ENCODE assay signal across 9 mouse cellular contexts in the genomic region with DNA sequence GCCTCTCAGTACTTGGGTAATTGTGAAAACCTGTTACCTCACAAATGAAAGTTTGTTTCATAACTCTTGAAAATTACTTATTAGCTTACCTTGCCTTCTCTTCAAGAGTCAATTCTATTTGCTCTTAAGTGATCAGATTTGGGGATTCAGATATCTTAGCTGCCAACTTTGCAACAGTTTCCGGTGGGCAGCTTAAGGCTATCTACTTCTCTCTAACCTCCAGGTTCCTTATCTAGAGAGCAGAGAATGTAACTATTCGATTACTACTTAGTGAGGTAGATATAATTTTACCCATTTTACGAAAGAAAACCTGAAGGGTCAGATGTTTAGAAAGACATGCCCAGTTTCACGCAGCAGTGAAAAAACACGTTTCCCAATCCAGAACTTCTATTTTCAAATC. TPM values are rescaled to one million over a fixed set of nuclear protein-coding genes. Genes with fewer than 3 reads are reported as not detected.
DNase-seq lines count a peak whose midpoint lies in the region; ATAC-seq and TF ChIP-seq lines count a peak whose summit lies in the region.
"Had no signal": no experiment of that assay in that cellular context is flagged by ENCODE, and none has a peak within 500 bp of the region (broad histone marks: within the 10 kb centered on the region; RNA-seq: fewer than 3 reads in every experiment).

No protein-coding gene starts in this region.

- peak overlapping the region; percentile 99 for H3K4me3 ChIP-seq in left cerebral cortex, adult 2 months
- peak overlapping the region; percentile 82 for H3K4me3 ChIP-seq in embryonic facial prominence, embryonic 12.5 days
- no peak overlapping the region; the same call in 1 of the 2 replicates for H3K4me3 ChIP-seq in intestine, embryonic 15.5 days (replicated peaks)

- TF ChIP-seq CTCF in left cerebral cortex, adult 2 months (IDR thresholded peaks at IDR 0.05), result no peak

- no peaks in the 10 kb centered on the region for H3K9me3 ChIP-seq in embryonic facial prominence, embryonic 12.5 days
- H3K9me3 ChIP-seq in intestine, embryonic 15.5 days, result no peaks in the 10 kb centered on the region

- peaks cover 10% of the 10 kb centered on the region for H3K4me1 ChIP-seq in embryonic facial prominence, embryonic 12.5 days
- H3K4me1 ChIP-seq in intestine, embryonic 15.5 days (replicated peaks), result 0 out of 2 replicates have a peak, but pooled peaks cover 5% of the 10 kb centered on the region

- peaks cover 12% of the 10 kb centered on the region; the same call in 1 of the 2 replicates for H3K36me3 ChIP-seq in embryonic facial prominence, embryonic 12.5 days
- no peaks in the 10 kb centered on the region for H3K36me3 ChIP-seq in intestine, embryonic 15.5 days

- no peak overlapping the region; the same call in 1 of the 2 replicates for H3K9ac ChIP-seq in embryonic facial prominence, embryonic 12.5 days
- no peak overlapping the region for H3K9ac ChIP-seq in intestine, embryonic 15.5 days

- 94% methylated on average over 5 of the region's 5 CpGs for WGBS in embryonic facial prominence, embryonic 12.5 days
- WGBS in intestine, embryonic 15.5 days, result 88% methylated on average over 5 of the region's 5 CpGs

- peak overlapping the region; percentile 77 for H3K4me2 ChIP-seq in embryonic facial prominence, embryonic 12.5 days (replicated peaks)
- H3K4me2 ChIP-seq in intestine, embryonic 15.5 days (replicated peaks), result peak overlapping the region; percentile 64

- no peak for ATAC-seq in embryonic facial prominence, embryonic 12.5 days (ENCODE audit: insufficient number of reproducible peaks, insufficient read depth, low FRiP score, low TSS enrichment)
- no peak for ATAC-seq in intestine, embryonic 15.5 days
- ATAC-seq in CD4-positive, CD25-positive, alpha-beta regulatory T cell, adult 4 months, result no peak

- intact Hi-C loops in left cerebral cortex, adult 2 months (cut with DNase I), result loop anchor here (5.0 to 10.0 kb wide), 2 partner anchors 101 to 884 kb away; partner anchors contain the start of genes Lpxn and Zfp91
- intact Hi-C loops in left cerebral cortex, postnatal 14 days (cut with DNase I), result loop anchor here (5.0 kb wide), 1 partner anchor 134 kb away; no protein-coding TSS in a partner anchor

- no peak for DNase-seq in left cerebral cortex, adult 2 months (ENCODE audit: extremely low spot score in 1 of 2, low spot score in 2 of 2)
- DNase-seq in left cerebral cortex, postnatal 14 days (ENCODE audit: low spot score in 2 of 2), result no peak
- peak; percentile 15 for DNase-seq in naive thymus-derived CD4-positive, alpha-beta T cell, adult 2 months (ENCODE audit: low read depth)
- DNase-seq in ovary, postnatal 36 days (ENCODE audit: low spot score), result no peak
- no peak for DNase-seq in thymus, postnatal 14 days

- H3K27ac ChIP-seq in left cerebral cortex, adult 2 months, result peak overlapping the region; percentile 96; the same call in 1 of the 2 replicates
- no peak overlapping the region for H3K27ac ChIP-seq in embryonic facial prominence, embryonic 12.5 days
- no peak overlapping the region for H3K27ac ChIP-seq in intestine, embryonic 15.5 days

- no peaks in the 10 kb centered on the region for H3K27me3 ChIP-seq in embryonic facial prominence, embryonic 12.5 days
- H3K27me3 ChIP-seq in intestine, embryonic 15.5 days (replicated peaks), result no peaks in the 10 kb centered on the region

RNA-seq across cellular contexts. Expression of gene Patl1, which starts 1.2 kb away (rescaled TPM):
- total RNA-seq in left cerebral cortex, adult 2 months (2021), result 10 to 100 TPM; 19.7 to 20.4 TPM
- total RNA-seq in left cerebral cortex, postnatal 14 days (2021), result 10 to 100 TPM; 17.7 to 19.8 TPM
- polyA plus RNA-seq in embryonic facial prominence, embryonic 12.5 days (2016; fragmentation: Nextera tagmentation; extraction: Ambion mirVana), result 19.4 and 20.6 TPM in 2 replicates
- 16.7 and 17.4 TPM in 2 replicates for polyA plus RNA-seq in intestine, embryonic 15.5 days (2015; fragmentation: Nextera tagmentation; extraction: Ambion mirVana)
- 10 to 100 TPM; 17.6 to 18.1 TPM for polyA plus RNA-seq in CD4-positive, CD25-positive, alpha-beta regulatory T cell, adult 4 months (2017; shearing (Covaris generic))

RNA-seq across cellular contexts. Expression of gene Olfr1420, which starts 24.7 kb away (rescaled TPM):
- total RNA-seq in left cerebral cortex, adult 2 months (2021), result not detected
- not detected for total RNA-seq in left cerebral cortex, postnatal 14 days (2021)
- 0.14 and 0.15 TPM in 2 replicates for polyA plus RNA-seq in embryonic facial prominence, embryonic 12.5 days (2016; fragmentation: Nextera tagmentation; extraction: Ambion mirVana)
- not detected in 2 replicates for polyA plus RNA-seq in intestine, embryonic 15.5 days (2015; fragmentation: Nextera tagmentation; extraction: Ambion mirVana)
- polyA plus RNA-seq in CD4-positive, CD25-positive, alpha-beta regulatory T cell, adult 4 months (2017; shearing (Covaris generic)), result under 1 TPM in 1 of 2 experiments, not detected in 1; 0.42 TPM
- polyA plus RNA-seq: gonadal fat pad, adult 2 months had no signal

RNA-seq across cellular contexts. Expression of gene Olfr1419, which starts 36.1 kb away (rescaled TPM):
- not detected for total RNA-seq in left cerebral cortex, adult 2 months (2021)
- total RNA-seq in left cerebral cortex, postnatal 14 days (2021), result not detected
- not detected in 2 replicates for polyA plus RNA-seq in embryonic facial prominence, embryonic 12.5 days (2016; fragmentation: Nextera tagmentation; extraction: Ambion mirVana)
- polyA plus RNA-seq in intestine, embryonic 15.5 days (2015; fragmentation: Nextera tagmentation; extraction: Ambion mirVana), result not detected in 2 replicates
- not detected for polyA plus RNA-seq in CD4-positive, CD25-positive, alpha-beta regulatory T cell, adult 4 months (2017; shearing (Covaris generic))
- polyA plus RNA-seq: gonadal fat pad, adult 2 months had no signal

RNA-seq across cellular contexts. Expression of gene Olfr1418, which starts 50.2 kb away (rescaled TPM):
- not detected for total RNA-seq in left cerebral cortex, adult 2 months (2021)
- total RNA-seq in left cerebral cortex, postnatal 14 days (2021), result not detected
- not detected in 2 replicates for polyA plus RNA-seq in embryonic facial prominence, embryonic 12.5 days (2016; fragmentation: Nextera tagmentation; extraction: Ambion mirVana)
- polyA plus RNA-seq in intestine, embryonic 15.5 days (2015; fragmentation: Nextera tagmentation; extraction: Ambion mirVana), result not detected in 2 replicates
- polyA plus RNA-seq in CD4-positive, CD25-positive, alpha-beta regulatory T cell, adult 4 months (2017; shearing (Covaris generic)), result not detected
- polyA plus RNA-seq: gonadal fat pad, adult 2 months had no signal

RNA-seq across cellular contexts. Expression of gene Osbp, which starts 54.7 kb away (rescaled TPM):
- 10 to 100 TPM; 55.6 to 57.0 TPM for total RNA-seq in left cerebral cortex, adult 2 months (2021)
- total RNA-seq in left cerebral cortex, postnatal 14 days (2021), result 10 to 100 TPM; 57.0 to 60.3 TPM
- polyA plus RNA-seq in embryonic facial prominence, embryonic 12.5 days (2016; fragmentation: Nextera tagmentation; extraction: Ambion mirVana), result 5.6 and 6.0 TPM in 2 replicates
- 4.2 and 4.4 TPM in 2 replicates for polyA plus RNA-seq in intestine, embryonic 15.5 days (2015; fragmentation: Nextera tagmentation; extraction: Ambion mirVana)
- 1 to 10 TPM; 5.5 to 8.0 TPM for polyA plus RNA-seq in CD4-positive, CD25-positive, alpha-beta regulatory T cell, adult 4 months (2017; shearing (Covaris generic))
